Mouse (Mus musculus): ENCODE measurements around the gene Hoxa6. TPM values are rescaled to one million over a fixed set of nuclear protein-coding genes. Genes with fewer than 3 reads are reported as not detected.

The Hoxa6 gene
- polyA plus RNA-seq, 1 experiment from 2014 or later = 2.9 TPM

DNA sequence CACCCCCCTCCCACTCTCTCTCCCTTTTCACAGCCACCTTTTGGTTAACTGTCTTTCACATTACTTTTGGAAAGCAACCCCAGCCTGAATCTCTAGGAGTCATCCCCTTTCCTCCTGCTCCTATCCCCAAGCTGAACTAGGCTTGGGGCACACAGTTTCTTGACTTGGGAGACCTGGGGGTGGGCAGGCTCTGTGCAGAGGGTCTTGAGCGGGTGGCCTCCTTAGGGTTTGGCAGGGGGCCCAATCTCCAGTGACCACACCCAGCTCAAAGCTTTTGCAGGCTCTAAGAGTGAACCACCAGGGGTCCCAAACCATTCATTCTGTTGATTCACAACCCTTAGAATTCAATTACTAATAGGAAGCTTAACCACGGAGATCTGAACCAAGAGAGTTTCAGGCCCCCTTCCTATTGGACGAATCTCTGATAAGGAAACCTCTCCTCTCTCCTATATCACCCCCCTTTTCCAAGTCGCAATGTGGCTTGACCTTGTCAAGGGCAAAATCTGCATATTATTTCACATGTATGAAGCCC, 34.3 kb upstream of the Hoxa6 start:
- ATAC-seq (ENCODE audit: low FRiP score, low TSS enrichment) = no peak

GRCm38 (mm10) chr6:52241001-52241621, 32.6 kb upstream of the Hoxa6 start:
- Histone ChIP-seq H3K27ac (ENCODE audit: low read length) (peak overlapping the region; percentile 99), H3K4me1 (ENCODE audit: insufficient read depth, low read length) (peaks cover 32% of the 10 kb centered on the region), H3K9me3 (ENCODE audit: low read length) (no peaks in the 10 kb centered on the region), H3K36me3 (ENCODE audit: insufficient read depth, low read length) (no peaks in the 10 kb centered on the region; the same call in 1 of the 2 replicates), H3K9ac (replicated peaks; ENCODE audit: low read length) (peak overlapping the region; percentile 98), H3K4me3 (ENCODE audit: low read length) (peak overlapping the region; percentile 83), H3K27me3 (ENCODE audit: insufficient read depth, low read length) (0 out of 2 replicates have a peak, but pooled peaks cover 3% of the 10 kb centered on the region), H3K4me2 (replicated peaks; ENCODE audit: low read depth, low read length) (peak overlapping the region; percentile 84)
- WGBS = 10% methylated on average over 9 of the region's 9 CpGs
- 0 out of 2 replicates have a peak, but pooled peaks have one; percentile 26 for ATAC-seq (ENCODE audit: low FRiP score, low TSS enrichment)

More for the DNA sequence above, 34.3 kb upstream of the Hoxa6 start:
- H3K4me3 ChIP-seq (ENCODE audit: low read length) = peak overlapping the region; percentile 80
- WGBS = 20% methylated on average over 4 of the region's 4 CpGs
- no peaks in the 10 kb centered on the region; the same call in 1 of the 2 replicates for H3K36me3 ChIP-seq (ENCODE audit: insufficient read depth, low read length)
- 0 out of 2 replicates have a peak, but pooled peaks cover 6% of the 10 kb centered on the region for H3K27me3 ChIP-seq (ENCODE audit: insufficient read depth, low read length)
- peak overlapping the region; percentile 98 for H3K9ac ChIP-seq (replicated peaks; ENCODE audit: low read length)
- H3K27ac ChIP-seq (ENCODE audit: low read length) = peak overlapping the region; percentile 96
- no peaks in the 10 kb centered on the region for H3K9me3 ChIP-seq (ENCODE audit: low read length)
- H3K4me2 ChIP-seq (replicated peaks; ENCODE audit: low read depth, low read length) = peak overlapping the region; percentile 78
- peaks cover 23% of the 10 kb centered on the region for H3K4me1 ChIP-seq (ENCODE audit: insufficient read depth, low read length)

- under 1% methylated on average over 35 of the region's 35 CpGs for WGBS
- Histone ChIP-seq H3K4me1 (ENCODE audit: insufficient read depth, low read length) (peaks cover 38% of the 10 kb centered on the region), H3K4me2 (replicated peaks; ENCODE audit: low read depth, low read length) (peak within 1 kb of the TSS; percentile 84), H3K27me3 (ENCODE audit: insufficient read depth, low read length) (0 out of 2 replicates have a peak, but pooled peaks cover 3% of the 10 kb centered on the region), H3K9ac (replicated peaks; ENCODE audit: low read length) (peak within 1 kb of the TSS; percentile 98), H3K4me3 (ENCODE audit: low read length) (peak within 1 kb of the TSS; percentile 83), H3K36me3 (ENCODE audit: insufficient read depth, low read length) (no peaks in the 10 kb centered on the region; the same call in 1 of the 2 replicates), H3K9me3 (ENCODE audit: low read length) (no peaks in the 10 kb centered on the region), H3K27ac (ENCODE audit: low read length) (peak within 1 kb of the TSS; percentile 99)
- peak; percentile 74 for ATAC-seq (ENCODE audit: low FRiP score, low TSS enrichment)
These were observed 32.0 kb upstream of the Hoxa6 start, which contains the start of gene Hoxa10 for GRCm38 (mm10) chr6:52240389-52241000. Hoxa10 (minus strand) TSS chr6:52240854.

- H3K9ac ChIP-seq (replicated peaks; ENCODE audit: low read length) = peak overlapping the region; percentile 98
- H3K4me3 ChIP-seq (ENCODE audit: low read length) = peak overlapping the region; percentile 83
- peak overlapping the region; percentile 99 for H3K27ac ChIP-seq (ENCODE audit: low read length)
- 0% methylated on average over 30 of the region's 30 CpGs for WGBS
- no peaks in the 10 kb centered on the region for H3K9me3 ChIP-seq (ENCODE audit: low read length)
- H3K27me3 ChIP-seq (ENCODE audit: insufficient read depth, low read length) = 0 out of 2 replicates have a peak, but pooled peaks cover 3% of the 10 kb centered on the region
- ATAC-seq (ENCODE audit: low FRiP score, low TSS enrichment) = no peak
- no peaks in the 10 kb centered on the region; the same call in 1 of the 2 replicates for H3K36me3 ChIP-seq (ENCODE audit: insufficient read depth, low read length)
- peaks cover 45% of the 10 kb centered on the region for H3K4me1 ChIP-seq (ENCODE audit: insufficient read depth, low read length)
- H3K4me2 ChIP-seq (replicated peaks; ENCODE audit: low read depth, low read length) = peak overlapping the region; percentile 84
These were observed 31.3 kb upstream of the Hoxa6 start for GRCm38 (mm10) chr6:52239625-52240388.

GRCm38 (mm10) chr6:52238976-52239375, 30.5 kb upstream of the Hoxa6 start:
- no peaks in the 10 kb centered on the region for H3K9me3 ChIP-seq (ENCODE audit: low read length)
- H3K4me1 ChIP-seq (ENCODE audit: insufficient read depth, low read length) = peaks cover 45% of the 10 kb centered on the region
- no peaks in the 10 kb centered on the region; the same call in 1 of the 2 replicates for H3K36me3 ChIP-seq (ENCODE audit: insufficient read depth, low read length)
- H3K9ac ChIP-seq (replicated peaks; ENCODE audit: low read length) = peak overlapping the region; percentile 83
- 0 out of 2 replicates have a peak, but pooled peaks cover 3% of the 10 kb centered on the region for H3K27me3 ChIP-seq (ENCODE audit: insufficient read depth, low read length)
- ATAC-seq (ENCODE audit: low FRiP score, low TSS enrichment) = no peak
- H3K4me2 ChIP-seq (replicated peaks; ENCODE audit: low read depth, low read length) = peak overlapping the region; percentile 84
- 2% methylated on average over 7 of the region's 7 CpGs for WGBS
- peak overlapping the region; percentile 73; the same call in 1 of the 2 replicates for H3K27ac ChIP-seq (ENCODE audit: low read length)
- peak overlapping the region; percentile 83 for H3K4me3 ChIP-seq (ENCODE audit: low read length)

GRCm38 (mm10) chr6:52238155-52238545, 29.6 kb upstream of the Hoxa6 start:
- Histone ChIP-seq H3K9ac (replicated peaks; ENCODE audit: low read length) (peak overlapping the region; percentile 99), H3K27me3 (ENCODE audit: insufficient read depth, low read length) (0 out of 2 replicates have a peak, but pooled peaks cover 3% of the 10 kb centered on the region), H3K9me3 (ENCODE audit: low read length) (no peaks in the 10 kb centered on the region), H3K27ac (ENCODE audit: low read length) (peak overlapping the region; percentile 86), H3K4me3 (ENCODE audit: low read length) (peak overlapping the region; percentile 83), H3K4me2 (replicated peaks; ENCODE audit: low read depth, low read length) (peak overlapping the region; percentile 84), H3K36me3 (ENCODE audit: insufficient read depth, low read length) (no peaks in the 10 kb centered on the region; the same call in 1 of the 2 replicates), H3K4me1 (ENCODE audit: insufficient read depth, low read length) (peaks cover 45% of the 10 kb centered on the region)
- 6% methylated on average over 7 of the region's 7 CpGs for WGBS
- no peak for ATAC-seq (ENCODE audit: low FRiP score, low TSS enrichment)

DNA sequence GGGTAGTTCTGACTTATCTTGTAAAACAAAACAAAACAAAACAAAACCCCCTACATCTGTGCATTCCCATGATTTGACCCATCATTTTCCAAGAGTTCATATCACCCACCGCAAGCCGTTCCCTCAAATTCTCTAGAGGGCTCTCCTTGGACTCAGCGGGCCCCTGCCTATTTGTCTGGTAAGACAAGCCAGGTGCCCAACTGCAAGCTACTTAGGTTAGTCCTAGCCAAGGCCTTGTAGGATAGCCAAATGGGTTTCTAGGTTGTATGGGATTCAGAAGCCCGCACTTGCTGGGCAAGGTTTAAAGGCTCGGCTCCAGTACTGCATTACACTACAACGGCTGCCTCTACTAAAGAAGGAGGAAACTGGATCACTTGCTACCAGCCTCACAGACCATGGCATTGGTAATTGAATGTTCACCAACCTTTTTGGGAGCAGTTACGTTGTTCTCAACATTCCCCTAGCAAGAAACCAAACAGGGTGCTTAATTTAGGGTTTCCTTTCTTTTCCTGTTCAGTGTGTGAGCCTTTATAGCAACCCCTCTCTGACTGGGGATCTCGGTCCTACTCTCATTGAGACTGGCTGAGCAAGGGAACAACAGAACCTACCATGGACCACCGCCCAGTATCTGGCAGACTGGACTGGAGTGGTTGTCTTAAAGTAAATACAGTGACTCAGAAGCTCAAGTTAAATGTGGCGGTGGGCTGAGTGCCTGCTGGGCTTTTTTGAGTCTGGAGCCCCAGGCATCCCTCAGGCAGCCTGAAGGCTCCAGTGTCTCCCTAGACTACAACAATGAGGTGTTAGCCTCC, 29.0 kb upstream of the Hoxa6 start:
- ATAC-seq (ENCODE audit: low FRiP score, low TSS enrichment) = no peak
- Histone ChIP-seq H3K4me1 (ENCODE audit: insufficient read depth, low read length) (peaks cover 39% of the 10 kb centered on the region), H3K9me3 (ENCODE audit: low read length) (no peaks in the 10 kb centered on the region), H3K4me2 (replicated peaks; ENCODE audit: low read depth, low read length) (peak overlapping the region; percentile 84), H3K27me3 (ENCODE audit: insufficient read depth, low read length) (0 out of 2 replicates have a peak, but pooled peaks cover under 1% of the 10 kb centered on the region), H3K27ac (ENCODE audit: low read length) (peak overlapping the region; percentile 86), H3K4me3 (ENCODE audit: low read length) (peak overlapping the region; percentile 83), H3K36me3 (ENCODE audit: insufficient read depth, low read length) (no peaks in the 10 kb centered on the region; the same call in 1 of the 2 replicates), H3K9ac (replicated peaks; ENCODE audit: low read length) (peak overlapping the region; percentile 99)
- WGBS = 14% methylated on average over 10 of the region's 10 CpGs

DNA sequence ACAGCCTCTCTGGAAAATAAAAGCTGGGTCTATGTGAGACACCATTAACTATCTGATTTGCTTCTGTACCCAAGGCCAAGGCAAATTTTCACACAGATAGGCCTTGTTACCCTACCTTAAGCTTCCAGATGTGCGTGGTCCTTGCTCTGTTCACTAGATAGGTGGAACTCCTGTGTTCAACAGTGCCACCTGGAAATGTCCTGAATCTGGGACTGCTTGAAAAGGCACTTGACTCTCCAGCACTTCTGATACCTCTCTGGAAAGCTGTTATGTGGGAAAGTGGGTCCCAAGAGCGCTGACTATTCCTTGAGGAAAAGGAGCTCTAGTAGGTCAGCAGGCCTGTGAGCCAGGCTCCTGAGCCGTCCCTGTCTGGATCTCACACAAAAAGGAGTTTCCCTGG, 28.3 kb upstream of the Hoxa6 start:
- Histone ChIP-seq H3K9me3 (ENCODE audit: low read length) (no peaks in the 10 kb centered on the region), H3K27me3 (ENCODE audit: insufficient read depth, low read length) (no peaks in the 10 kb centered on the region), H3K4me2 (replicated peaks; ENCODE audit: low read depth, low read length) (peak overlapping the region; percentile 84), H3K9ac (replicated peaks; ENCODE audit: low read length) (peak overlapping the region; percentile 99), H3K36me3 (ENCODE audit: insufficient read depth, low read length) (peaks cover 6% of the 10 kb centered on the region; the same call in 1 of the 2 replicates), H3K4me1 (ENCODE audit: insufficient read depth, low read length) (peaks cover 34% of the 10 kb centered on the region), H3K27ac (ENCODE audit: low read length) (peak overlapping the region; percentile 86), H3K4me3 (ENCODE audit: low read length) (peak overlapping the region; percentile 83)
- no peak for ATAC-seq (ENCODE audit: low FRiP score, low TSS enrichment)
- WGBS = 17% methylated on average over 3 of the region's 3 CpGs
